Mouse (Mus musculus): ENCODE results near the gene Dhrs3. TPM values are rescaled to one million over a fixed set of nuclear protein-coding genes. Genes with fewer than 3 reads are reported as not detected.

Gene Dhrs3
- total RNA-seq, 2 experiments from 2014 or later = 41.1 to 43.1 TPM

- DNase-seq (ENCODE audit: low spot score) = peak; percentile 57
These were observed 3.7 kb downstream of the Dhrs3 start for GRCm38 (mm10) chr4:144896321-144896720.

DNA sequence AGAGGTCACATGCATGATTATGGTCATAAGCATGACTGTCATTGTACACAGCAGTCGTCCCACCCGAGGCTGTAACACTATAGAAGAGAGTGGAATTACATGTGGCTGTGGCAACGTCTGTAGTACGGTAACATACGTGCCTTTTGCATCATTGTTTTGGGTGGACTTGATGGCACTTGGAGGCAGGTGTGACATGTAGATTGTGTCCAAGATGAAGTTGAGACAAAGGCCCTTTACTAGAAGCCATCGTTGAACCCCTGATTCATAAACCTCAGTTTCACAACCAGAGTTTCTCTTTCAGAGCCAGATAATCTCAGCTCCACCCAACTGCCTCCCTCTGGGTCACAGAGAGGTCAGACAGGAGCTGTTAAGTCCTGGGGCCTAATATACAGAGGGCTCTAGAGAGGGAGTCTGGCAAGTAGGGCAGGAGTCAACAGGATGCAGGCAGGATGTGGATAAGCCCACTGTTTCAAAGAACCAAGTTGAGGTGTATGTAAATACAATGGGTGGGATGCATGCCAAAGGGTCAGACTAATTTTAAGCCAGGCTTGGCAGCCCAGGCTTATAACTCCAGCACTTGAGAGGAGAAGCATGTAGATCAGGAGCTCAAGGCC lies 5.5 kb downstream of the Dhrs3 start:
- DNase-seq (ENCODE audit: low spot score) = peak; percentile 55

DNA sequence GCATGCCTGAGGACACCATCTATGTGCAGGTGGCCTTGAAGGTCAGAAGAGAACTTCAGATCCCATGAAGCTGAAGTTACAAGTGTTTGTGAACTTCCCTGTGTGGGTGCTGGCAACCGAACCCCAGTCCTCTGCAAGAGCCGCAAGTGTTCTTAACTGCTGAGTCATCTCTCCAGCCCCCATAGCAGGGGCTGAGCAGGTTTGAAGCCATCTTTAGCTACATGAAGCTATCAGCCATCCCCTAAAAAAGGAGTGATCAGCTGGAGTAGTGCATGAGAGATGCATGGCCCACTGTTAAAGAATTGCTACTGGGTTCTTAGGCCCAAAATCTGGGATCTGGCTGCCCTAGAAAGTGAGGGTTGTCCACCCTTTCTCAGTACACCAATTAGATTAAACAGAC lies 6.1 kb downstream of the Dhrs3 start:
- no peak for DNase-seq (ENCODE audit: low spot score)

GRCm38 (mm10) chr4:144901561-144902111 lies 9.0 kb downstream of the Dhrs3 start:
- DNase-seq (ENCODE audit: low spot score) = no peak

DNA sequence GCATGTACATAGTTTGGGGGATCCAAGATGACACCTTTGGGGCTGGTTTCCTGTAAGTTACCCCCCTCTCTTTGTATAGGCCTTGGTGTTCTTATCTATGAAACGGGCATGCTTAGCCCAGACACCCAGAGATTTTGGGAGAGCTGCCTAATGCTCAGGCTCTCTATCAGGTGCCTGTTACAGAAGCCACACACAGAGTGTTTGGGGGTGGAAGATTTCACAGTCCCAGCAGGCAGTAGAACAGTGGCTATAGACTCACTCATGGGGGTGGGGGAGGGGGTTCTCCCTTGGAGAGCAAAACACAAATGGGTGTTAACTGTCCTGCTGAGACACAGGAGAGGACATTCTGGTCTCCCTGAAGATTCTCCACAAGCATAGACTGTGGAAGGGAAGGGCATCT lies 10.5 kb downstream of the Dhrs3 start:
- DNase-seq (ENCODE audit: low spot score) = no peak

DNA sequence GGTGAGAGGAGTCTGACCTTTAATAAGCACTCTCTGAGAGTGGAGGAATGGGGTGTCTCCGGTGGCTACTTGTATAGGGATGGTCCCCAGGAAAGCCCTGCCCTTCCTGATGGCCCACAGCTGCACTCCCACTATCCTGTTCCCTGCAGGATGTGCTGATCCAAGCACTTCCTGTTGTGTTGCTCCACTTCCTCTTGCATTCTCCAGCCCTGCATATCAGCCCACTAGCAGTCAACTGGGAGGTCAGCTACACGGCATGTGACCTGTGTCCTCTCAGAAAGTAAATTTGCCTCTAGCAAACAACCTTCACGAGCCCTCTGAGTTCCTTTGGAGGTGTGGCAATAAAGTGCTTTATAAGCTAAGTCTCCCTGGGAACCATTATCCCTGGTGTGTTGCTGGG lies 11.3 kb downstream of the Dhrs3 start:
- DNase-seq (ENCODE audit: low spot score) = peak; percentile 43

GRCm38 (mm10) chr4:144905128-144905527 lies 12.5 kb downstream of the Dhrs3 start:
- DNase-seq (ENCODE audit: low spot score) = no peak

DNA sequence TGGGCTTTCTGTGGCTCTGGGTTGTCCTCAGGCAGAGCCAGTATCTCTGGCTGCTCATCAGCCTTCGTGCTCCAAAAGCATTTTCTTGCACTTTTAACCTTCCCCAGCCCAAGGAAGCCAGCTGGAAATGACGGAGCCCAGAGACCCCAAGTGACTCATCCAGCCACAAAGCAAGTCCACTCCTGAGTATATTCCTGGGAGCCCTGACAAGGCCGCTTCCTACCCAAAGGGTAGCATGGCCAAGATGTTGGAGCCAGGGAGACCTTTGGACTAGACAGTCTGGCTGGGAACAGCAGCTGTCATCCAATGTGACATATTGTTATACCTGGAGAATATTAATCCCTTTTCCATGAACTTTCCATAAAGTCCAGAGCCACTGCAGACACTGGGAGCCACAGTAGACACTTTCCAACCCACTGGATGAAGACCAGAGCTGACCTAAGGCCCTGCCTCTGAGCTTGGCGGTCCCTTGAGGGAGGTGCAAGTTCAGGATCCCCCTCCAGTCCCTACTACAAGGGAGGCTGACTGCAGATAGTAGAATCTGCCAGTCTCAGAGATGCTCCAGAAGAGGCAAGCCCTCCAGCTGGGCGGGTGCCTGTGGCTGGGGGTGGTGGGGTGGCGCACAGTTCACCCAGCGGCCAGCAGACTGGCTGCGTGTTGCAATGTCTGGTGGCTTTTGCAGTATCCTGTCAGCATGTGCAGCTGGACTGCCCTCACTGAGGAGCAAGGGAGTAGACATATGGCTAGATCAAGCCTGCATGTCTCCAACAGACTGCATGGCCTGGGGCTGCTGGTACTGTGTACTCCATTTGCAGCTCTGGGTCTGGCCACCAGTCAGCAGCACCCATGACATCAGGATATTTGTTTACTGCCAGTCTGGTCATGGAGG lies 13.6 kb downstream of the Dhrs3 start:
- peak; percentile 71 for DNase-seq (ENCODE audit: low spot score)

DNA sequence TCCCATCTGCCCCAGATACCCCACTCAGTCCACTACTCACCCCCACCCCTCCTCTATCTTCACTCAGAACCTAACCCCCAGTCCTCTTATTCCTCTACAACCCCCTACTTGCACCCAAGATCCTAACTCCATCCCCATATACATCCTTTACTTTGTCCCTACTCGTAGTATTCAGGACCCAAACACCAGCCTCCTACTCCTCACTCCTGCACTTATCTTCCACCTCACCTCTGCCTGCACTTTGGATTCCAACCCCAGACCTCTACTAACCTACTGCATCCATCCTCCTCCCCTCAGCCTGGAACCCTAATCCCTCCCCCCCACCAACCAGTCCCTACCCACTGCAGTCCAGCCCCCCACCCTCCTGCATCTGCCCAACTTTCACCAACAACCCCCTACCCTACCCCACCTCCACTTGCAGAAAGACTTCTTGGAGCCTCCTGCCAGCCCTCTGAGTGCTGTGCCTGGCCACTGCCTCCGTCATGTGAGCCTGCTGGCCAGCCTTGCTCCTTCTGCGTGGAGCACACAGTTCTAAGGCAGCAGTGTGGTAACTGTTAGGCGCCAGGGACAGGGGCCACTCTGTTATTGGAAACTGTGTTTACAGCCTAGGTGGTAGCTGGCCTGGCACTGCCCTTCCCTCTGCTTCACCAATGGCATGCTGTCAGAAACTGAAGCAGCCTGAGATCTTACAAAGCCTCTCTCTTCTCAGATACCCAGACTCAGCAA lies 14.5 kb downstream of the Dhrs3 start:
- peak; percentile 79 for DNase-seq (ENCODE audit: low spot score)

- DNase-seq (ENCODE audit: low spot score) = no peak
These were observed 16.2 kb downstream of the Dhrs3 start for GRCm38 (mm10) chr4:144908825-144909224.

DNA sequence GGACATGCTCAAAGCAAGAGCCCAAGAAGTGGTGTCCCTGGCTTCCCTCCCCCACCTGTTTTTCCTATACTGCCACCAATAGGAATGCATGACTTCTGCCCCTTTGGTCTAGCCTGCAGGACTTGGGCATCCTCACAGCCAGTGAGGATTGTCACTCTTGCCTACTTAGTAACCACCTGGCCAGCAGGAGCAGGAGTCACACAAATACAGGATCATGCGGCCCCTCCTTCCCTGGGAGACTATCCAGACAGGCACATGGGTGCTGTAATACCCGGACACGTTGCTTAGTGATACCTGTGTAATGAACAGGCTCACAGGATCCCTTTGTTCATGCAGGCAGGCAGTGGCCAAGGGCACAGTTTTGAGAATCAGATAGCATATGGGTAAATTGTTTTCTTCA lies 17.7 kb downstream of the Dhrs3 start:
- no peak for DNase-seq (ENCODE audit: low spot score)

- no peak for DNase-seq (ENCODE audit: low spot score)
These were observed 20.9 kb downstream of the Dhrs3 start for GRCm38 (mm10) chr4:144913298-144914152.

GRCm38 (mm10) chr4:144916520-144916919 lies 23.9 kb downstream of the Dhrs3 start:
- no peak for DNase-seq (ENCODE audit: low spot score)

GRCm38 (mm10) chr4:144917101-144917500 lies 24.5 kb downstream of the Dhrs3 start:
- DNase-seq (ENCODE audit: low spot score) = no peak

GRCm38 (mm10) chr4:144918501-144918900 lies 25.9 kb downstream of the Dhrs3 start:
- no peak for DNase-seq (ENCODE audit: low spot score)

GRCm38 (mm10) chr4:144928693-144929436 lies 36.2 kb downstream of the Dhrs3 start:
- no peak for DNase-seq (ENCODE audit: low spot score)

- peak; percentile 71 for DNase-seq (ENCODE audit: low spot score)
These were observed 37.2 kb downstream of the Dhrs3 start for GRCm38 (mm10) chr4:144929811-144930221.

DNA sequence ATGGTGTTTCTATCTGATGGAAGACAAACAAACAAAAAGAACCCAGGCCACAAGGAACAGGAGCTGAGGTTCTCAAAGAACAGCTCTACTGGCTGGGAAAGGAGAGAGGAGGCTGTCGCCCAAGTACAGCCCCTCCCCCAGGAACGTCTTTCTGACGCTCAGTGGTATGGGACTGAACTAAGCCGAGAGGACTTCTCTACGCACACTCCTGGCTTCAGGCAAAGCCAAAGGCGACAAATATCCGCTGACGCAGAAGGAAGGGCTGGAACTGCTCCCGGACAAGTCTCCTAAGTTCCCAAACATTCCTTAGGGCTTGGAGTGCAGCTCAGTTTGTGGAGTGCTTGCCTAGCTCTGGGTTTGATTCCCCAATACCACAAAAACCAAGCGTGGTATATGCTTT lies 37.7 kb downstream of the Dhrs3 start:
- DNase-seq (ENCODE audit: low spot score) = peak; percentile 93

- no peak for DNase-seq (ENCODE audit: low spot score)
These were observed 38.5 kb downstream of the Dhrs3 start for GRCm38 (mm10) chr4:144931167-144931566.

GRCm38 (mm10) chr4:144934501-144934900 lies 41.9 kb downstream of the Dhrs3 start:
- peak; percentile 65 for DNase-seq (ENCODE audit: low spot score)
